Mouse (Mus musculus) c-Kit-positive CD71-positive TER-119-negative erythroid progenitor cells, embryonic 14.5 days (primary cell): ENCODE data around the gene Hsdl2.
"Not testable (repeated sequence)": the region's sequence is repeated elsewhere in the genome, so short reads cannot be mapped to it uniquely, and the experiment has no call there.

ENCODE experiments used
- DNase-seq: peaks from one replicate; pipeline ENCODE4 v3.0.0-alpha.2; 2013; ENCODE audit warnings: low read depth

Hsdl2 gene

DNA sequence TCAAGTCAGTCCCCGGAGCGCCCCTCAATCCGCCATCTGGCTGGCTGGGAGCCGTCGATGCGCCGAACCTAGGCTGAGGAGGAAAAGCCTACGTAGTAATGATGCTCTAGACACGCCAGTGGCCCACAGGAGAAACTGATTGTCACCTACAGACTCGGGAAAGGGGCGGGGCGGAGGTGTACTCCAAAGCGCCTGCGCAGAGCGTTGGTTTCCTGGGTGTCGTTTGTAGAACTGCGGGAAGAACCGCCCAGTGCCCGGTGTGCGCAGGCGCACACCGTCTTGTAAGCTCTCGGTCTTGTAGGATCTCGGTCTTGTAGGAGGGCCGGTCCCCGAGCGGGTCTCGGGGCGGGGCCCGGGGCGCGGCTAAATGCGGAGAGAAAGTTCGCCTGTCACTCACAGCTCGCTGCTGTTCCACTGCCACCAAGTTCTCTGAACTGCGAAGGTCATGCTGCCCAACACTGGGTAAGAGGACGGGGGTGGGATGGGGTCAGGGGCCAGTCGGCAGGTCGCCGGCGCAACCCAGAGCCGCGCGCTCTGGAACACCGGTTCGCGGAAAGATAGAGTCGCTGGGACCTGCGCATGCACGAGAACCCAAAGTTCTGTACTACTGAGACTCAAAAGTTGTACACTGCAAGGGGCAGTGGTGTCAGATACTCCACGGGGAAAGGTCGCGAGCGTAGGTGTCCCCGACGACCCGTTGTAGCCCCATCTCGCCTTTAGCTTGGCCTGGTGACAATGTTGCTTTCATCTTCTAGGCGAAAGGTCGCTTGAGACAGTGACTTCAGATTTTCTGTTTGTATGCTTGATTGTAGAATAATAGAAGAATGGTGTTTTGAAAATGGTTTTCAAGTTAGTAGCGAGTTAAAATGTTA lies at the start of gene Hsdl2:
Hsdl2 (plus strand) TSS at position 250 of the 872 bp plus-strand sequence.
- peak; percentile 100 for DNase-seq

GRCm38 (mm10) chr4:59533268-59533667 lies 48.1 kb upstream of the Hsdl2 start:
- DNase-seq: peak; percentile 84

DNA sequence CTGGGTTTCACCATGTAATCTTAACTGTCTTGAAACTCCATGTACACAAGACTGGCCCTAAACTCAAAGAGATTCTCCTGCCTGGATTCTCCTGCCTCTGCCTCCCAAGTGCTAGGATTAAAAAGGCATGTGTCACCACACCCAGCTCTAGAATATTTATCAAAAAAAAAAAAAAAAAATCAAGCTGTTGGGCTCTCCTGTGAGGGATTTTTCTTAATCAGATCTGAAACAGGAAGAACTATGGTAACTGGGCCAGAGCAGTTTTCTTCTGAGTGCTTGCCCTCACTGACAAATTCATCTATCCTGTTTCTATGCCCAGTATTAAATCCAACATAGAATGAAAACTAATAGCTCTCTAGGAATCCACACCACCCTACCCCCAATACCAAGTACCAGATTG lies 45.7 kb upstream of the Hsdl2 start:
- DNase-seq: no peak

DNA sequence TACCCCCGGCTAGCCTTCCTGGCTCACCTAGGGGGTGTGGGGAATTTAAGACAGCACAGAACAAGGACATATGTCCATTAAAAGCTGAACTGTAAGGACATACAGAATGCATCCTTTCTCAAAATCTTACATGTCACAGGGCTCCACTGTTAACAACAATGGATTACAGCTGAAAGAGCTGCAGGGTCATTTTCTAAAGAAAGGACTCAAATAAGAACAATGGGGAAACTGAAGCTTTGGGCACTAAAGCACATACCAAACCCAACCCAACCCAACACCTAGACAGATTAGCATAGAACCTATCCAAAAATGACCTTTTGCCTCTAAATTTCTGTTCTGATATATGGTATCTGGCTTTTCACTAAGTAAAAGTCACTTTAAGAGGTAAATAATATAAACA lies 45.1 kb upstream of the Hsdl2 start:
- DNase-seq: no peak

DNA sequence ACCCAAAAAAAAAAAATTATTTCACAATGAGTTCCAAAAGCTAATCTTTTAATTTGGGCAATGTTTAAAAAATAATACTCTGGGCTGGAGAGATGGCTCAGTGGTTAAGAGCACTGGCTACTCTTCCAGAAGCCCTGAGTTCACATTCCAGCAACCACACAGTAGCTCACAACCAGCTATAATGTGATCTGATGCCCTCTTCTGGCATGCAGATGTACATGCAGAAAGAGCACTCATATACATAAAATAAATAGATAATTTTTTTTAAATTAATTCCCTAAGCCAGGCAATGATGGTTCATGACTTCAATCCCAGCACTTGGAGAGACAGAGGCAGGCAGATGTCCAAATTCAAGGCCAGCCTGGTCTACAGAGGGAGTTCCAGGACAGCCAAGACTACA lies 38.4 kb upstream of the Hsdl2 start:
- no peak for DNase-seq

GRCm38 (mm10) chr4:59544654-59545053 lies 36.7 kb upstream of the Hsdl2 start:
- DNase-seq: no peak

DNA sequence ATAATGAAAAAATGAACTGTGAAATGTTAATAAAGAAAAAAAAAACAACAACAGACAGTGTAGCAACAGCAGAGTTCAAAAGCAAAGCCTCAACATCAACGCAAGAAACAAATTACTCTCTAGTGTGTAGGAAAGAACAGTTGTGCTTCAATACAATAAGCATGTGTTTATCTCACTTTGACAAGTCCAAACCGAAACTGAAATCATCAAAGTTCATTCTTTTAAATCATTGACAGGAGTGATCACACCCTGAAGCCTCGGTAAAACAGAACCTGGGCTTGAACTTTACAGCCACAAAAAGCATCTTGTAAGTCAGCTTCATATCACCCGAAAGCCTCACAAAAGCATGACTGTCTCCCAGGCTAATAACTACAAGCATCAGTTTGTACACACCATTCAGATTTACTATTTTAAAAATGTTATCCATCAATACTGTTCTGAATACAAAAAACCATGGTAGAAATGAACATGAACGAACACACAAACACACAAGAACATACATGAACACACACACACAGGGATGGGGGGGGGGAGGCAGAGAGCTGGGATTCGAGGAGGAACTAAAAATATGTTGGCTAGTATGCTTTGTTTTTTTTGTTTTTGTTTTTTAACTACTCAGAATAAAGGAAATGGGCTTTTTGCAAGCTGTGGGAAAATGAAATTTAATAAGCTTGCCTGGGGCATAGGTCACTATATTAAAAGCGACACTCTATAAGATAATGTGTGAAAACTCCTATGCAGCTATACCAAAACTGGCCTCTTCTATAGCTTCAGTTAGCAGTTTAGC lies 34.9 kb upstream of the Hsdl2 start:
- DNase-seq: no peak

- DNase-seq: no peak
Observed at GRCm38 (mm10) chr4:59547136-59547889, 34.0 kb upstream of the Hsdl2 start.

DNA sequence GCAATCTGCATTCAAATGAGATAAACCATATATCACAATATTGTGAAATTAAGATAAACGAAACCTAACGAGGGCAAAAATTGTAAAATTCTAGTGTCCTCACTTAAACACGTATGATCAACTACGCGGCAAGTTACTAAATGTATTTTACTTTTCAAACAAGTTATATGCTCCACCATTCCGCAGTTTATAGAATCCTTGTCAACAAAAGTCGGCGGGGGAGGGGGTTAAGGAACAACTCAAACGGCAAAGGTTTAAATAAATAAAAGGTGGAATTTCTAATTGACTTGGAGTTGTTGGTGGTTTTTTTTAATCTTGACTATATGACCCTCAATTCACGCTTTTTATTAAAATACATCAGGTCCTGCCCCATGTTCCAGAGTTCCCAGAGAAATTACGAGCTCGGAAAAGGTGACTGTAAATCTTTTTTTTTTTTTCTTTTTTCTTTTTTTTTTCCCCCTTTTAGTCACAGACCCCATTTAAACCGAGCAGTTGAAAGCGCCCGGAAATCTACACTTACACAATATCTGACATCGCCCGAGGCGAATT lies 33.3 kb upstream of the Hsdl2 start:
- no peak for DNase-seq

GRCm38 (mm10) chr4:59548560-59549174 lies 32.7 kb upstream of the Hsdl2 start:
- no peak for DNase-seq

DNA sequence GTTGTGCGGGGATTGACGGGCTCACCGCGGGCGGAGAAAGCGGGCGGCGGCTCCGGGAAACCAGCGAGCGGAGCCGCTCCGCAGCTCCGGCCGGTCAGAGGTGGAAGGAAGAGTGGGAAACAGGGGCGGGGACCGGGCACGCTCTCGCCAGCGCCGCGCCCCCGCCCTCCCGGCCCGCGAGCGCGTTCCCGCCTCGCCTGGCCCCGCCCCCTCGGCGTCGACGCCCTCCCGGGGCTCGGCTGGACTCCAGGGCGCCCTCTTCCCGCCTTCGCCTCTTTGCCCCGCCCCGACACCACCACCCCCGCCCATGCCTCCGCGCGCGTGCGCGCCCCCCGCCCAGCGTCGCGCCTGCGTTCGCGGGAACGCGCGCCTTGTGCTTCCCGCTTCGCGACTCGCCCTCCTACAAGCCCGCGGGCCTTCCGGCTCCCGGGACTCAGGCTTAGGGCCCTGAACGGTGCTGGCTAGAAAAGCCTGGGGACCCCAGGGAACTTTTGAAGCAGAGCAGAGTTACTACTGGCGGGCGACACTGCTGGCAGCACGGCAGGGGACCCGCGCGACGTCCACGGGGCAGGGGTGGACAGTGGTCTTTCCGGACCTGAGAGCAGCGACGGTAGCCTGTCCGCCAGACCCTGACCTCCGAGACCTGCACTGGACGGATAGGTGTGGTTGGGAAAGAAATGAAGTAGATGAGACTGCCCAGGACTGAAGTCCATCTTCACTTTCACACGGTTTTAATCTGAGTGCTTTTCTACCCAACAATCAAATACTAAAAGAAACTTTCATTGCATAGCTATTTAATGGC lies 32.0 kb upstream of the Hsdl2 start, which contains the start of gene Ptbp3:
Ptbp3 (minus strand) TSS at position 190 of the 802 bp plus-strand sequence.
- peak; percentile 84 for DNase-seq

DNA sequence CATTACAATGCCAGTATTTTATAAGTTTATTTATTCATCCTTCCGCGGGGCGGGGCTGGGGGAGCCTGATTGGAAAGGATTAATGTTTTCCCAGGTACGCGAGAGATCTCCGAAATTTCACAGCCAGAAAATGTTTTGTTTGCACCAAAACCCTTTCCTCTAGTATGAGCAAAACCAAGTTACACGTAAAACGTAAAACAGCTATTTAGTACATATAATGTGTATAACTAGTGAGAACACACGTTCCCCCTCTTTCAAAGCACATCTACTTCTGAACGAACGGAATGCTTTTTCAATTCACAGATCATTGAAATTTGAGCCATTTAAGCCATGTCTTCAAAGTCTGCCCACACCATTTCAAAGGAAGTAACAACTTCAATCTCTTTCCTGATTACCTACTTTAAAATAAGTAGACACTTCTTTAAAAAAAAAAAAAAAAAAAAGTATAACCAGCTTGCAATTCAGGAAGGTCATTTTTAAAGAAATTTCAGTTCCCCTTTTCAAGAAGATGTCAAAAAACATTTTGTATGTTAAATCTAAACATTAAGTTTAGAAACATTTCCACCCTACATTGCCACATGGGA lies 31.3 kb upstream of the Hsdl2 start:
- DNase-seq: no peak

- DNase-seq: no peak
Observed at GRCm38 (mm10) chr4:59551901-59552300, 29.5 kb upstream of the Hsdl2 start.

- DNase-seq: no peak
Observed at GRCm38 (mm10) chr4:59552835-59553234, 28.5 kb upstream of the Hsdl2 start.

- DNase-seq: no peak
Observed at GRCm38 (mm10) chr4:59553576-59553975, 27.8 kb upstream of the Hsdl2 start.

GRCm38 (mm10) chr4:59555177-59555576 lies 26.2 kb upstream of the Hsdl2 start:
- no peak for DNase-seq

- DNase-seq: not testable (repeated sequence)
Observed at GRCm38 (mm10) chr4:59557343-59557742, 24.0 kb upstream of the Hsdl2 start.

DNA sequence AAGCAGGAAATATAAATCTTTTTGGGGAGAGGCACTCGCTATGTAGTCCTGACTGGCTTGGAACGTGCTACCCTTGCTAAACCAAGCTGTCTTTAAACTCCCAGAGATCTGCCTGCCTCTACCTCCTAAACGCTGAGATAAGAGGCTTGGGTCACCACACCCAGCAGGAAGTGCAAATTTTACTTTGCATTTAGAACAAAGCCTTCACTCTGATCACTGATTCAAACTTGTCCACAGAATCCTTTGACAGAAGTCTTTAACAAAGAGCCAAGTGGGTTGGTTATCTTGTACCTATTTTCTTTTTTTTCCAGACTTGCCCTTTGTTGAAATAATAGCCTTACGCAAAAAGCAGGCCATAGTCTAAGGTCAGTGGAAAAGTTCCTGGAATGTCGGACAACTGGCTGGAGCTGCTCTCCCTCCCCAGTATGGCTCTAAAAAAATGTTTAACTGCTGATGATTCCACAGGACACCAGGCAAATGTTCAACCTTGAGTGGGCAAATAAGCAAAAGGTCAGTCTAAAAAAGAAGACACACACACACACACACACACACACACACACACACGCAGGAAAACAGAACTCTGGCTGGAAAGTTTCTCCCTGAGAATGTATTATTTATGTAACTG lies 23.2 kb upstream of the Hsdl2 start:
- no peak for DNase-seq

GRCm38 (mm10) chr4:59560141-59560540 lies 21.2 kb upstream of the Hsdl2 start:
- no peak for DNase-seq

- DNase-seq: no peak
Observed at GRCm38 (mm10) chr4:59564128-59564527, 17.2 kb upstream of the Hsdl2 start.
